Mouse (Mus musculus): Measurements from ENCODE around the gene Rab27a.

GRCm38 (mm10) chr9:73094580-73094979, 49.9 kb downstream of the Rab27a start:
- TF ChIP-seq MAFK (IDR thresholded peaks at IDR 0.05; ENCODE audit: insufficient read depth, low read depth, low read length), result no peak
- no peak for TF ChIP-seq CHD2 (IDR thresholded peaks at IDR 0.05; ENCODE audit: low read depth, low read length)
- no peak for TF ChIP-seq ZNF384 (IDR thresholded peaks at IDR 0.05; ENCODE audit: low read depth, low read length)

Data from ES-E14 (cell line).